Comparison of ENCODE assay signal across 26 mouse cellular contexts in genomic region chr11:76884451-76884850, GRCm38 (mm10). TPM values are rescaled to one million over a fixed set of nuclear protein-coding genes. Genes with fewer than 3 reads are reported as not detected.
A peak's percentile ranks its signal among the peaks of the same experiment; 100 is the strongest.
DNase-seq lines count a peak whose midpoint lies in the region; ATAC-seq and TF ChIP-seq lines count a peak whose summit lies in the region.
"Had no signal": no experiment of that assay in that cellular context is flagged by ENCODE, and none has a peak within 500 bp of the region (broad histone marks: within the 10 kb centered on the region; RNA-seq: fewer than 3 reads in every experiment).

No protein-coding gene starts in this region.

- H3K27ac ChIP-seq in liver, embryonic 15.5 days (replicated peaks), result peak overlapping the region; percentile 56
- H3K27ac ChIP-seq in liver, postnatal 0 days (ENCODE audit: low read depth), result peak overlapping the region; percentile 74
- H3K27ac ChIP-seq: forebrain, embryonic 12.5 days; heart, embryonic 10.5 days; hindbrain, embryonic 15.5 days; layer of hippocampus, adult 2 months; limb, embryonic 10.5 days; midbrain, embryonic 15.5 days had no signal

- no peak for TF ChIP-seq CTCF in lung, adult 2 months (IDR thresholded peaks at IDR 0.05; ENCODE audit: insufficient read depth, low read length)
- TF ChIP-seq CTCF in liver, postnatal 0 days (IDR thresholded peaks at IDR 0.05; ENCODE audit: low read depth), result no peak

- H3K27me3 ChIP-seq in liver, embryonic 15.5 days, result no peaks in the 10 kb centered on the region
- H3K27me3 ChIP-seq in liver, postnatal 0 days (ENCODE audit: insufficient read depth, low read length), result no peaks in the 10 kb centered on the region
- H3K27me3 ChIP-seq: CH12.LX; forebrain, embryonic 12.5 days; hindbrain, embryonic 15.5 days; midbrain, embryonic 15.5 days; Patski had no signal

- DNase-seq in liver, result no peak
- peak; percentile 16 for DNase-seq in lung, postnatal 10 days
- no peak for DNase-seq in lung, adult 2 months
- peak; percentile 15 for DNase-seq in liver, postnatal 0 days
- no peak for DNase-seq in cerebellum, adult 8-10 months
- DNase-seq: adrenal gland, adult 2 months; cerebellum, adult 11-12 months; cerebellum, postnatal 14 days; kidney, adult 9 months; kidney, postnatal 25 days; thymus, adult 2 months; thymus, postnatal 4 days had no signal

- no peaks in the 10 kb centered on the region for H3K36me3 ChIP-seq in liver, embryonic 15.5 days (replicated peaks)
- no peaks in the 10 kb centered on the region for H3K36me3 ChIP-seq in liver, postnatal 0 days (replicated peaks; ENCODE audit: insufficient read depth, low read length)
- H3K36me3 ChIP-seq: forebrain, embryonic 12.5 days; G1E; heart, embryonic 10.5 days; hindbrain, embryonic 15.5 days; limb, embryonic 10.5 days; midbrain, embryonic 15.5 days had no signal

- H3K9ac ChIP-seq in liver, embryonic 15.5 days, result no peak overlapping the region
- H3K9ac ChIP-seq in liver, postnatal 0 days (replicated peaks), result no peak overlapping the region
- H3K9ac ChIP-seq: forebrain, embryonic 12.5 days; hindbrain, embryonic 15.5 days; midbrain, embryonic 15.5 days had no signal

- TF ChIP-seq EP300 in liver, postnatal 0 days (IDR thresholded peaks at IDR 0.05; ENCODE audit: low read depth), result no peak

- H3K9me3 ChIP-seq in liver, embryonic 15.5 days (replicated peaks), result no peaks in the 10 kb centered on the region
- no peaks in the 10 kb centered on the region for H3K9me3 ChIP-seq in liver, postnatal 0 days (ENCODE audit: low read length)
- H3K9me3 ChIP-seq: forebrain, embryonic 12.5 days; G1E; heart, embryonic 10.5 days; hindbrain, embryonic 15.5 days; limb, embryonic 10.5 days; midbrain, embryonic 15.5 days had no signal

- no peak for ATAC-seq in liver, embryonic 15.5 days (ENCODE audit: insufficient read depth)
- ATAC-seq in liver, postnatal 0 days, result peak; percentile 45
- no peak for ATAC-seq in CD4-positive, CD25-positive, alpha-beta regulatory T cell, adult 4 months
- ATAC-seq: midbrain, embryonic 15.5 days; Patski had no signal

- peaks cover 8% of the 10 kb centered on the region; the same call in 1 of the 2 replicates for H3K4me1 ChIP-seq in liver, embryonic 15.5 days (replicated peaks)
- H3K4me1 ChIP-seq in lung, adult 2 months (ENCODE audit: control insufficient read depth, insufficient read depth, low read length), result peaks cover 5% of the 10 kb centered on the region
- 0 out of 2 replicates have a peak, but pooled peaks cover 2% of the 10 kb centered on the region for H3K4me1 ChIP-seq in liver, postnatal 0 days (ENCODE audit: insufficient read depth)
- H3K4me1 ChIP-seq: forebrain, embryonic 12.5 days; hindbrain, embryonic 15.5 days; limb, embryonic 10.5 days; midbrain, embryonic 15.5 days had no signal

- TF ChIP-seq POLR2A in lung, adult 2 months (IDR thresholded peaks at IDR 0.05; ENCODE audit: borderline replicate concordance, extremely low read depth, low read depth, low read length), result no peak

- no peak overlapping the region for H3K4me2 ChIP-seq in liver, embryonic 15.5 days
- no peak overlapping the region for H3K4me2 ChIP-seq in liver, postnatal 0 days (ENCODE audit: low read depth, low read length)
- H3K4me2 ChIP-seq: forebrain, embryonic 12.5 days; hindbrain, embryonic 15.5 days; midbrain, embryonic 15.5 days had no signal

- H3K4me3 ChIP-seq in liver, embryonic 15.5 days (replicated peaks), result no peak overlapping the region
- H3K4me3 ChIP-seq in lung, adult 2 months (replicated peaks; ENCODE audit: extremely low read depth, low read depth, low read length), result no peak overlapping the region
- H3K4me3 ChIP-seq in liver, postnatal 0 days (ENCODE audit: low read depth, low read length), result no peak overlapping the region
- H3K4me3 ChIP-seq: forebrain, embryonic 12.5 days; heart, embryonic 10.5 days; hindbrain, embryonic 15.5 days; layer of hippocampus, adult 2 months; limb, embryonic 10.5 days; midbrain, embryonic 15.5 days had no signal

- WGBS in liver, embryonic 15.5 days (ENCODE audit: insufficient replicate concordance), result 42% methylated on average over 5 of the region's 5 CpGs
- 21% methylated on average over 5 of the region's 5 CpGs for WGBS in lung, adult 2 months
- 36% methylated on average over 5 of the region's 5 CpGs for WGBS in liver, postnatal 0 days (ENCODE audit: insufficient replicate concordance)

RNA-seq across cellular contexts. Expression of gene Tmigd1, which starts 17.5 kb away (rescaled TPM):
- not detected in 2 replicates for polyA plus RNA-seq in liver, embryonic 15.5 days (2015; fragmentation: Nextera tagmentation; extraction: Ambion mirVana)
- 0.10 and 0.39 TPM in 2 replicates for polyA plus RNA-seq in lung, adult 2 months (2012; rRNA removed)
- polyA plus RNA-seq in liver, postnatal 0 days (2015; fragmentation: Nextera tagmentation; extraction: Ambion mirVana), result 0.11 TPM in 1 of 2 replicates, not detected in the other
- polyA plus RNA-seq in CD4-positive, CD25-positive, alpha-beta regulatory T cell, adult 4 months (2017; shearing (Covaris generic)), result under 1 TPM in 1 of 2 experiments, not detected in 1; 0.65 TPM
- polyA plus RNA-seq: adrenal gland, adult 2 months; embryonic facial prominence, embryonic 11.5 days; forebrain, embryonic 12.5 days; G1E; hindbrain, embryonic 15.5 days; liver, adult 2 months; midbrain, embryonic 15.5 days; neural tube, embryonic 14.5 days had no signal

RNA-seq across cellular contexts. Expression of gene Cpd, which starts 37.6 kb away (rescaled TPM):
- 4.7 and 4.8 TPM in 2 replicates for polyA plus RNA-seq in liver, embryonic 15.5 days (2015; fragmentation: Nextera tagmentation; extraction: Ambion mirVana)
- polyA plus RNA-seq in lung, adult 2 months (2012; rRNA removed), result 36.9 and 49.0 TPM in 2 replicates
- polyA plus RNA-seq in liver, postnatal 0 days (2015; fragmentation: Nextera tagmentation; extraction: Ambion mirVana), result 3.3 and 3.7 TPM in 2 replicates
- polyA plus RNA-seq in CD4-positive, CD25-positive, alpha-beta regulatory T cell, adult 4 months (2017; shearing (Covaris generic)), result 1 to 10 TPM; 3.5 to 4.0 TPM

RNA-seq across cellular contexts. Expression of gene Blmh, which starts 40.2 kb away (rescaled TPM):
- 40.5 and 44.2 TPM in 2 replicates for polyA plus RNA-seq in liver, embryonic 15.5 days (2015; fragmentation: Nextera tagmentation; extraction: Ambion mirVana)
- polyA plus RNA-seq in lung, adult 2 months (2012; rRNA removed), result 10.4 and 20.1 TPM in 2 replicates
- 34.2 and 34.6 TPM in 2 replicates for polyA plus RNA-seq in liver, postnatal 0 days (2015; fragmentation: Nextera tagmentation; extraction: Ambion mirVana)
- polyA plus RNA-seq in CD4-positive, CD25-positive, alpha-beta regulatory T cell, adult 4 months (2017; shearing (Covaris generic)), result 100 to 1,000 TPM in 1 of 2 experiments, 10 to 100 TPM in 1; 81.9 to 102 TPM

Comparison
In these comparisons a context has a peak if more than half of its experiments do, and no peak if none do; other contexts are left out.
1. DNase-seq: peak in lung, postnatal 10 days (single experiment) and liver, postnatal 0 days (single experiment); none in liver (single experiment), lung, adult 2 months (single experiment) and cerebellum, adult 8-10 months (single experiment).